Mouse (Mus musculus) Patski (cell line): Measurements from ENCODE around the gene Csdc2. TPM values are rescaled to one million over a fixed set of nuclear protein-coding genes. Genes with fewer than 3 reads are reported as not detected.

Experiments
- ATAC-seq: fragments of 100-300 bp; one replicate; pipeline ENCODE4 v1.8.0; 2021
- CTCF ChIA-PET: fragments of 350-600 bp; sonication (Branson Sonifier 250); formaldehyde crosslinking; loops from one replicate; lab custom pipeline; 2022; ENCODE audit warnings: inconsistent platforms; lab: Charles Lee
- POLR2A ChIA-PET: fragments of 350-600 bp; sonication (Branson Sonifier 250); formaldehyde crosslinking; loops from one replicate; lab custom pipeline; 2022; ENCODE audit warnings: antibody characterized with exemption, inconsistent platforms; lab: Charles Lee
- DNase-seq: peaks from one replicate; pipeline ENCODE4 v3.0.0-alpha.2; 2011; ENCODE audit warnings: low read depth, low spot score
- H3K27me3 ChIP-seq: fragments of 371-371 bp; one replicate; pipeline ENCODE4 v1.5.1; 2021
- CTCF ChIP-seq: fragments of 100-300 bp; IDR thresholded peaks from one replicate; pipeline ENCODE4 v1.5.1; 2021
- in situ Hi-C: fragments of 300-500 bp; cut with MboI; formaldehyde crosslinking; loops from 3 replicates; pipeline ENCODE4 v1.11.1; 2018; ENCODE audit warnings: low pct_unique_long_range_greater_than_20kb, mixed read lengths
- polyA plus RNA-seq: library from polyadenylated mRNA; unstranded; gene quantifications from one replicate; pipeline ENCODE4 v1.2.3, GENCODE M21; 2021

Csdc2 gene
- polyA plus RNA-seq, 1 experiment from 2014 or later = 24.9 TPM

- ChIA-PET POLR2A (interaction anchor here (0.6 kb wide), 1 partner anchor 104 kb away, joined by 3 read pairs; no protein-coding TSS in a partner anchor), CTCF (interaction anchor here (1.2 to 2.1 kb wide), 5 partner anchors 8 to 20 kb away, joined by 3 to 9 read pairs (median 7); partner anchors contain the start of gene Polr3h)
- H3K27me3 ChIP-seq = no peaks in the 10 kb centered on the region
- no peak for DNase-seq
- ATAC-seq = peak; percentile 5
- no peak for TF ChIP-seq CTCF
- in situ Hi-C loops = no loop called here
Measured at GRCm38 (mm10) chr15:81935869-81936637, 506 bp upstream of the Csdc2 start.

GRCm38 (mm10) chr15:81937098-81937972 is 776 bp downstream of the Csdc2 start:
- CTCF ChIA-PET = interaction anchor here (1.2 to 2.1 kb wide), 8 partner anchors 9 to 59 kb away, joined by 3 to 9 read pairs (median 6); partner anchors contain the start of genes Pmm1 and Polr3h
- no peak for TF ChIP-seq CTCF
- POLR2A ChIA-PET = interaction anchor here (0.6 to 1.2 kb wide), 4 partner anchors 10 to 90 kb away, joined by 3 to 5 read pairs (median 4); no protein-coding TSS in a partner anchor
- no peaks in the 10 kb centered on the region for H3K27me3 ChIP-seq
- in situ Hi-C loops = no loop called here
- DNase-seq = no peak
- ATAC-seq = no peak

- in situ Hi-C loops = no loop called here
Measured at GRCm38 (mm10) chr15:81938246-81938645, 1.7 kb downstream of the Csdc2 start.

GRCm38 (mm10) chr15:81939157-81939715 is 2.7 kb downstream of the Csdc2 start:
- ChIA-PET CTCF (interaction anchor here (0.8 to 2.1 kb wide), 8 partner anchors 9 to 76 kb away, joined by 3 to 12 read pairs (median 4); no protein-coding TSS in a partner anchor), POLR2A (interaction anchor here (1.0 kb wide), 1 partner anchor 81 kb away, joined by 5 read pairs; no protein-coding TSS in a partner anchor)
- ATAC-seq (no peak), DNase-seq (no peak)
- no peaks in the 10 kb centered on the region for H3K27me3 ChIP-seq
- no peak for TF ChIP-seq CTCF
- in situ Hi-C loops = no loop called here

More at GRCm38 (mm10) chr15:81938246-81938645, 1.7 kb downstream of the Csdc2 start:
- TF ChIP-seq CTCF = no peak
- CTCF ChIA-PET = interaction anchor here (0.8 to 2.1 kb wide), 10 partner anchors 10 to 77 kb away, joined by 3 to 12 read pairs (median 5); partner anchors contain the start of gene Pmm1
- H3K27me3 ChIP-seq = no peaks in the 10 kb centered on the region
- POLR2A ChIA-PET = interaction anchor here (1.0 to 1.2 kb wide), 3 partner anchors 77 to 91 kb away, joined by 4 to 5 read pairs (median 5); no protein-coding TSS in a partner anchor
- ATAC-seq (no peak), DNase-seq (no peak)

- H3K27me3 ChIP-seq = no peaks in the 10 kb centered on the region
- no peak for TF ChIP-seq CTCF
- POLR2A ChIA-PET = no interaction called here
- no peak for ATAC-seq
- DNase-seq = no peak
- CTCF ChIA-PET = interaction anchor here (1.2 to 1.7 kb wide), 3 partner anchors 9 to 20 kb away, joined by 5 to 12 read pairs (median 6); no protein-coding TSS in a partner anchor
- in situ Hi-C loops = no loop called here
Measured at GRCm38 (mm10) chr15:81939774-81940173, 3.2 kb downstream of the Csdc2 start.

GRCm38 (mm10) chr15:81940219-81940618 is 3.7 kb downstream of the Csdc2 start:
- no peaks in the 10 kb centered on the region for H3K27me3 ChIP-seq
- no peak for TF ChIP-seq CTCF
- in situ Hi-C loops = no loop called here
- ChIA-PET POLR2A (no interaction called here), CTCF (no interaction called here)
- ATAC-seq (no peak), DNase-seq (no peak)

GRCm38 (mm10) chr15:81941010-81941409 is 4.5 kb downstream of the Csdc2 start:
- DNase-seq (no peak), ATAC-seq (no peak)
- H3K27me3 ChIP-seq = no peaks in the 10 kb centered on the region
- in situ Hi-C loops = no loop called here
- TF ChIP-seq CTCF = no peak
- ChIA-PET POLR2A (no interaction called here), CTCF (no interaction called here)

- in situ Hi-C loops = no loop called here
- no peak for DNase-seq
- ChIA-PET POLR2A (no interaction called here), CTCF (interaction anchor here (1.4 kb wide), 1 partner anchor 16 kb away, joined by 3 read pairs; no protein-coding TSS in a partner anchor)
- TF ChIP-seq CTCF = no peak
- no peak for ATAC-seq
- H3K27me3 ChIP-seq = no peaks in the 10 kb centered on the region
Measured at GRCm38 (mm10) chr15:81943176-81943749, 6.7 kb downstream of the Csdc2 start.

- TF ChIP-seq CTCF = no peak
- DNase-seq (no peak), ATAC-seq (no peak)
- in situ Hi-C loops = no loop called here
- H3K27me3 ChIP-seq = no peaks in the 10 kb centered on the region
- POLR2A ChIA-PET = no interaction called here
- CTCF ChIA-PET = interaction anchor here (1.4 kb wide), 1 partner anchor 10 kb away, joined by 5 read pairs; no protein-coding TSS in a partner anchor
Measured at GRCm38 (mm10) chr15:81949076-81949475, 12.5 kb downstream of the Csdc2 start.
